Comparison of ENCODE assay signal across 8 mouse cellular contexts in the genomic region with DNA sequence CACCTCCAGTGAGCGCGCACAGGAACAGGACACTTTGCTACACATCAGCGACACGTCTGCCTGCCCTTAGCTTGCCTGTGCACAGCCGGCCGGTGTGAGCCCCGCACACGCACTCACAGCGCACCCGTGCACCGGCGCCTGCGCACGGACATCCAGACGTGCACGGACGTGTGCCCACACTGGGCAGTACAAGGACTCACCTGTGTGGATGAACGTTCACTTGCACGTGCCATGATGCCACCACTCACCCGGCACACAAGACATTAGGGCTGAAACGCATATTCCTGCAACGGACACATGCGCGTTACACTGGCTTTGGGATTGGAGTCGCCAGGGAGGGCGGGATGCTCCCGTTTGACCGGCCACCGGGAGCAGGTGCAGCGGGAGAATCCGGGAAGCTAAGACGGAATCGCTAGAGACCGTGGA. TPM values are rescaled to one million over a fixed set of nuclear protein-coding genes. Genes with fewer than 3 reads are reported as not detected.
DNase-seq lines count a peak whose midpoint lies in the region; ATAC-seq and TF ChIP-seq lines count a peak whose summit lies in the region.

No protein-coding gene starts in this region.

- H3K9ac ChIP-seq in heart, postnatal 0 days (replicated peaks; ENCODE audit: low read depth, low read length) = peak overlapping the region; percentile 53
- H3K9ac ChIP-seq in liver, embryonic 11.5 days (ENCODE audit: low read depth, low read length) = peak overlapping the region; percentile 70

- H3K27me3 ChIP-seq in heart, postnatal 0 days (ENCODE audit: control insufficient read depth, insufficient read depth, low read length) = no peaks in the 10 kb centered on the region
- H3K27me3 ChIP-seq in Patski = no peaks in the 10 kb centered on the region
- H3K27me3 ChIP-seq in erythroblast, embryonic 14.5 days (ENCODE audit: control insufficient read depth) = peaks cover 14% of the 10 kb centered on the region
- H3K27me3 ChIP-seq in liver, embryonic 11.5 days (replicated peaks; ENCODE audit: control insufficient read depth, insufficient read depth, low read length) = peaks cover 16% of the 10 kb centered on the region
- no peaks in the 10 kb centered on the region for H3K27me3 ChIP-seq in small intestine, adult 2 months (ENCODE audit: control insufficient read depth, insufficient read depth, low read length)

- peak overlapping the region; percentile 76 for H3K4me3 ChIP-seq in heart, postnatal 0 days (ENCODE audit: low read depth, low read length)
- H3K4me3 ChIP-seq in erythroblast, embryonic 14.5 days (replicated peaks) = peak overlapping the region; percentile 93
- peak overlapping the region; percentile 79 for H3K4me3 ChIP-seq in liver, embryonic 11.5 days (ENCODE audit: low read depth, low read length)
- peak overlapping the region; percentile 77 for H3K4me3 ChIP-seq in small intestine, adult 2 months (ENCODE audit: low read depth, low read length)

- no peak for TF ChIP-seq POLR2A in small intestine, adult 2 months (IDR thresholded peaks at IDR 0.05; ENCODE audit: low read depth, low read length)

- H3K9me3 ChIP-seq in heart, postnatal 0 days (replicated peaks; ENCODE audit: control insufficient read depth, low read length) = no peaks in the 10 kb centered on the region
- no peaks in the 10 kb centered on the region for H3K9me3 ChIP-seq in erythroblast, embryonic 14.5 days (ENCODE audit: control insufficient read depth, low read length)
- H3K9me3 ChIP-seq in liver, embryonic 11.5 days (ENCODE audit: control insufficient read depth, low read length) = no peaks in the 10 kb centered on the region

- POLR2A ChIA-PET in Patski (lab: Charles Lee) = interaction anchor here (2.1 kb wide), 1 partner anchor 24 kb away, joined by 15 read pairs; the partner anchor contains the start of gene Fbxl15

- H3K36me3 ChIP-seq in heart, postnatal 0 days (replicated peaks; ENCODE audit: control insufficient read depth, insufficient read depth, low read length) = peaks cover 20% of the 10 kb centered on the region
- peaks cover 33% of the 10 kb centered on the region for H3K36me3 ChIP-seq in erythroblast, embryonic 14.5 days (ENCODE audit: control insufficient read depth)
- peaks cover 2% of the 10 kb centered on the region; the same call in 1 of the 2 replicates for H3K36me3 ChIP-seq in liver, embryonic 11.5 days (ENCODE audit: control insufficient read depth, insufficient read depth, low read length)
- peaks cover 21% of the 10 kb centered on the region for H3K36me3 ChIP-seq in small intestine, adult 2 months (ENCODE audit: control insufficient read depth, insufficient read depth, low read length)

- H3K27ac ChIP-seq in heart, postnatal 0 days (ENCODE audit: low read depth) = peak overlapping the region; percentile 81
- H3K27ac ChIP-seq in liver, embryonic 11.5 days (ENCODE audit: low read depth, low read length) = peak overlapping the region; percentile 77
- peak overlapping the region; percentile 98 for H3K27ac ChIP-seq in small intestine, adult 2 months (ENCODE audit: insufficient read depth, low read depth, low read length)

- no peak for DNase-seq in heart, postnatal 0 days (ENCODE audit: low spot score)
- no peak for DNase-seq in heart, adult 11 months
- DNase-seq in Patski (ENCODE audit: low read depth, low spot score) = no peak
- DNase-seq in liver, embryonic 11.5 days (ENCODE audit: low spot score) = no peak
- DNase-seq in urinary bladder, postnatal 14 days (ENCODE audit: low spot score) = no peak
- no peak for DNase-seq in natural killer cell, adult 2 months (ENCODE audit: low spot score in 2 of 2)

- CTCF ChIA-PET in Patski (lab: Charles Lee) = interaction anchor here (0.8 to 4.1 kb wide), 10 partner anchors 14 to 169 kb away, joined by 3 to 35 read pairs (median 4); partner anchors contain the start of gene Fbxl15

- in situ Hi-C loops in Patski (cut with MboI; ENCODE audit: low pct_unique_long_range_greater_than_20kb) = no loop called here

- whole genome bisulfite sequencing in heart, postnatal 0 days = under 1% methylated on average over 34 of the region's 34 CpGs
- 0% methylated on average over 34 of the region's 34 CpGs for WGBS in liver, embryonic 11.5 days
- WGBS in small intestine, adult 2 months = under 1% methylated on average over 34 of the region's 34 CpGs

- TF ChIP-seq CTCF in heart, postnatal 0 days (IDR thresholded peaks at IDR 0.05; ENCODE audit: low read depth) = no peak
- no peak for TF ChIP-seq CTCF in Patski (IDR thresholded peaks at IDR 0.05)
- TF ChIP-seq CTCF in small intestine, adult 2 months (IDR thresholded peaks at IDR 0.05; ENCODE audit: extremely low read depth, insufficient read length, insufficient replicate concordance, low read depth, low read length) = no peak

- no peak for TF ChIP-seq EP300 in heart, postnatal 0 days (IDR thresholded peaks at IDR 0.05; ENCODE audit: low read depth)

- peak; percentile 34 for ATAC-seq in heart, postnatal 0 days (ENCODE audit: insufficient read depth, low read depth)
- peak; percentile 13 for ATAC-seq in Patski
- ATAC-seq in liver, embryonic 11.5 days (replicated peaks; ENCODE audit: low FRiP score) = peak; percentile 42

- H3K4me2 ChIP-seq in heart, postnatal 0 days (ENCODE audit: low read depth, low read length) = peak overlapping the region; percentile 94
- H3K4me2 ChIP-seq in liver, embryonic 11.5 days = peak overlapping the region; percentile 99

- peaks cover 6% of the 10 kb centered on the region; the same call in 1 of the 2 replicates for H3K4me1 ChIP-seq in heart, postnatal 0 days (ENCODE audit: control insufficient read depth, insufficient read depth)
- H3K4me1 ChIP-seq in erythroblast, embryonic 14.5 days (ENCODE audit: control insufficient read depth) = peaks cover 59% of the 10 kb centered on the region
- H3K4me1 ChIP-seq in liver, embryonic 11.5 days (replicated peaks; ENCODE audit: control insufficient read depth, insufficient read depth, low read length) = peaks cover 16% of the 10 kb centered on the region
- H3K4me1 ChIP-seq in small intestine, adult 2 months (ENCODE audit: control insufficient read depth, insufficient read depth, insufficient read length, low read length) = peaks cover 9% of the 10 kb centered on the region

RNA-seq across cellular contexts. Expression of gene Nfkb2, which starts 0.8 kb away (rescaled TPM):
- 26.9 and 28.8 TPM in 2 replicates for total RNA-seq in heart, postnatal 0 days (2014; rRNA removed; ENCODE audit: low replicate concordance)
- polyA plus RNA-seq in heart, postnatal 0 days (2015; fragmentation: Nextera tagmentation; extraction: Ambion mirVana) = 6.6 and 7.2 TPM in 2 replicates
- 48.2 TPM for polyA plus RNA-seq in Patski (2021)
- 5.5 and 7.4 TPM in 2 replicates for polyA plus RNA-seq in erythroblast, embryonic 14.5 days (2012)
- polyA plus RNA-seq in liver, embryonic 11.5 days (2014; fragmentation: Nextera tagmentation; extraction: Ambion mirVana) = 6.0 and 6.6 TPM in 2 replicates
- 41.4 and 89.6 TPM in 2 replicates for polyA plus RNA-seq in small intestine, adult 2 months (2012; rRNA removed)

RNA-seq across cellular contexts. Expression of gene Psd, which starts 22.0 kb away (rescaled TPM):
- total RNA-seq in heart, postnatal 0 days (2014; rRNA removed; ENCODE audit: low replicate concordance) = 0.97 and 13.4 TPM in 2 replicates
- 1.7 and 2.2 TPM in 2 replicates for polyA plus RNA-seq in heart, postnatal 0 days (2015; fragmentation: Nextera tagmentation; extraction: Ambion mirVana)
- polyA plus RNA-seq in Patski (2021) = 11.9 TPM
- polyA plus RNA-seq in erythroblast, embryonic 14.5 days (2012) = 7.6 and 8.3 TPM in 2 replicates
- polyA plus RNA-seq in liver, embryonic 11.5 days (2014; fragmentation: Nextera tagmentation; extraction: Ambion mirVana) = 11.9 and 12.4 TPM in 2 replicates
- 27.0 and 30.1 TPM in 2 replicates for polyA plus RNA-seq in small intestine, adult 2 months (2012; rRNA removed)

RNA-seq across cellular contexts. Expression of gene Fbxl15, which starts 23.1 kb away (rescaled TPM):
- total RNA-seq in heart, postnatal 0 days (2014; rRNA removed; ENCODE audit: low replicate concordance) = 10.4 and 13.3 TPM in 2 replicates
- 11.5 and 12.2 TPM in 2 replicates for polyA plus RNA-seq in heart, postnatal 0 days (2015; fragmentation: Nextera tagmentation; extraction: Ambion mirVana)
- polyA plus RNA-seq in Patski (2021) = 13.9 TPM
- polyA plus RNA-seq in erythroblast, embryonic 14.5 days (2012) = 10.4 and 12.7 TPM in 2 replicates
- 15.7 and 16.4 TPM in 2 replicates for polyA plus RNA-seq in liver, embryonic 11.5 days (2014; fragmentation: Nextera tagmentation; extraction: Ambion mirVana)
- polyA plus RNA-seq in small intestine, adult 2 months (2012; rRNA removed) = 37.4 and 60.4 TPM in 2 replicates

RNA-seq across cellular contexts. Expression of gene Cuedc2, which starts 33.6 kb away (rescaled TPM):
- total RNA-seq in heart, postnatal 0 days (2014; rRNA removed; ENCODE audit: low replicate concordance) = 91.7 and 114 TPM in 2 replicates
- polyA plus RNA-seq in heart, postnatal 0 days (2015; fragmentation: Nextera tagmentation; extraction: Ambion mirVana) = 129 and 136 TPM in 2 replicates
- 264 TPM for polyA plus RNA-seq in Patski (2021)
- polyA plus RNA-seq in erythroblast, embryonic 14.5 days (2012) = 15.7 and 17.4 TPM in 2 replicates
- polyA plus RNA-seq in liver, embryonic 11.5 days (2014; fragmentation: Nextera tagmentation; extraction: Ambion mirVana) = 151 and 153 TPM in 2 replicates
- 23.5 and 26.9 TPM in 2 replicates for polyA plus RNA-seq in small intestine, adult 2 months (2012; rRNA removed)

RNA-seq across cellular contexts. Expression of gene Mfsd13a, which starts 36.0 kb away (rescaled TPM):
- 5.2 and 21.8 TPM in 2 replicates for total RNA-seq in heart, postnatal 0 days (2014; rRNA removed; ENCODE audit: low replicate concordance)
- 3.2 and 3.7 TPM in 2 replicates for polyA plus RNA-seq in heart, postnatal 0 days (2015; fragmentation: Nextera tagmentation; extraction: Ambion mirVana)
- polyA plus RNA-seq in Patski (2021) = 11.7 TPM
- 0.20 and 0.73 TPM in 2 replicates for polyA plus RNA-seq in erythroblast, embryonic 14.5 days (2012)
- 21.9 and 25.4 TPM in 2 replicates for polyA plus RNA-seq in liver, embryonic 11.5 days (2014; fragmentation: Nextera tagmentation; extraction: Ambion mirVana)
- polyA plus RNA-seq in small intestine, adult 2 months (2012; rRNA removed) = 29.4 and 36.0 TPM in 2 replicates
